Mouse (Mus musculus) testis, postnatal 14 days (tissue): ENCODE results near the gene Lgmn.

Experiments used
- DNase-seq: peaks from one replicate; pipeline ENCODE4 v3.0.0; 2021; ENCODE audit warnings: low spot score

The Lgmn gene

GRCm38 (mm10) chr12:102432238-102432637 lies 7.4 kb downstream of the Lgmn start:
- no peak for DNase-seq

- no peak for DNase-seq
These were observed 9.4 kb downstream of the Lgmn start for GRCm38 (mm10) chr12:102430228-102430627.

- no peak for DNase-seq
These were observed 10.0 kb downstream of the Lgmn start for GRCm38 (mm10) chr12:102429656-102430055.

- DNase-seq: no peak
These were observed 13.3 kb downstream of the Lgmn start for GRCm38 (mm10) chr12:102426285-102426684.

GRCm38 (mm10) chr12:102425048-102425578 lies 14.5 kb downstream of the Lgmn start:
- DNase-seq: no peak

GRCm38 (mm10) chr12:102424456-102424855 lies 15.2 kb downstream of the Lgmn start:
- no peak for DNase-seq

GRCm38 (mm10) chr12:102423625-102424024 lies 16.0 kb downstream of the Lgmn start:
- no peak for DNase-seq

GRCm38 (mm10) chr12:102422623-102423320 lies 16.8 kb downstream of the Lgmn start:
- no peak for DNase-seq

GRCm38 (mm10) chr12:102422065-102422464 lies 17.5 kb downstream of the Lgmn start:
- DNase-seq: no peak

GRCm38 (mm10) chr12:102420168-102420890 lies 19.3 kb downstream of the Lgmn start:
- DNase-seq: no peak

GRCm38 (mm10) chr12:102419544-102419943 lies 20.1 kb downstream of the Lgmn start:
- no peak for DNase-seq

- no peak for DNase-seq
These were observed 21.9 kb downstream of the Lgmn start for GRCm38 (mm10) chr12:102417701-102418100.

GRCm38 (mm10) chr12:102416955-102417510 lies 22.6 kb downstream of the Lgmn start:
- DNase-seq: no peak

GRCm38 (mm10) chr12:102416391-102416837 lies 23.2 kb downstream of the Lgmn start:
- DNase-seq: no peak

- DNase-seq: no peak
These were observed 24.9 kb downstream of the Lgmn start for GRCm38 (mm10) chr12:102414686-102415085.

- DNase-seq: no peak
These were observed 26.4 kb downstream of the Lgmn start for GRCm38 (mm10) chr12:102413171-102413570.

GRCm38 (mm10) chr12:102398588-102398987 lies 41.0 kb downstream of the Lgmn start:
- DNase-seq: no peak

GRCm38 (mm10) chr12:102395998-102396991 lies 43.3 kb downstream of the Lgmn start:
- DNase-seq: peak; percentile 60

GRCm38 (mm10) chr12:102395537-102395936 lies 44.1 kb downstream of the Lgmn start:
- DNase-seq: no peak

GRCm38 (mm10) chr12:102394496-102394895 lies 45.1 kb downstream of the Lgmn start:
- DNase-seq: no peak

GRCm38 (mm10) chr12:102391982-102392381 lies 47.6 kb downstream of the Lgmn start:
- no peak for DNase-seq

- DNase-seq: no peak
These were observed 48.5 kb downstream of the Lgmn start for GRCm38 (mm10) chr12:102391109-102391508.
